Mouse (Mus musculus) heart, adult 11 months (tissue): ENCODE measurements around the gene Rbm20.

Source experiments
- DNase-seq: peaks from one replicate; pipeline ENCODE4 v3.0.0; 2022

Gene Rbm20

DNA sequence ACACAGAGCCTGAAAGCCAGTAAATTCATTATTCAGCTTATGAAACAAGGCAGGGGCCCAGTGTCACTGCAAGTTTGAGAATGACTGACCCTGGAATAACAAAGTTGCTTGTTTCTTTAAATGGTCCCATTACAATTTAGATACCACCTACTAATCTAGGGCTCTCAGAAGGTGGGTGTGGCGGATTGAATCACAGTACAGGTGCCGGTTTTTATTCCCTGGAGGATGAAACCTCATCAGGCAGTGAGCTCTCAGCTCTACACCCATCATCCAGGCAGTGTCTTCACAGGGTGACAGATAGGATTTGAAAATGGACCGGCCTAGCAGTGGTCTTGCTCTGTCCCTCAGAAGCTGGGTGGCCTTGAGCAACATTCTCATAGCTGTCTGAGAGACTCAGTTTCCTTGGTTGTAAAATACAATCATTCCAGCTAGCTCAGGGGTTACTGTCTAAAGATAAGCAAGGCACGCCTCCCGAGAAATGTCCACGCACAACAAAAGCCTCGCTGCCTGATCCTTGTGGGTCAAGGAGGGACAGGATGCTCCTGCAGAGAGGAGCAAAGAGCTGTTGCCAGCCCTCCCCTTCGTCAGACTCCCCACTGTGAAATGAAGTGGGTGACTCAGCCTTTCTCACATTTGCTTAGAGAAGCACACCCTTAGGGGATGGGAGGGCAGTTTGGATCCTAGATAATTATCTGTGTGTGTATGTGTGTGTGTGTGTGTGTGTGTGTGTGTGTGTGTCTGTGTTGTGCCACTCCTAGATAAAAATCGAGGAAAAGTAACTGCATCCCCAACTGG lies 2.8 kb upstream of the Rbm20 start:
- peak; percentile 85 for DNase-seq

DNA sequence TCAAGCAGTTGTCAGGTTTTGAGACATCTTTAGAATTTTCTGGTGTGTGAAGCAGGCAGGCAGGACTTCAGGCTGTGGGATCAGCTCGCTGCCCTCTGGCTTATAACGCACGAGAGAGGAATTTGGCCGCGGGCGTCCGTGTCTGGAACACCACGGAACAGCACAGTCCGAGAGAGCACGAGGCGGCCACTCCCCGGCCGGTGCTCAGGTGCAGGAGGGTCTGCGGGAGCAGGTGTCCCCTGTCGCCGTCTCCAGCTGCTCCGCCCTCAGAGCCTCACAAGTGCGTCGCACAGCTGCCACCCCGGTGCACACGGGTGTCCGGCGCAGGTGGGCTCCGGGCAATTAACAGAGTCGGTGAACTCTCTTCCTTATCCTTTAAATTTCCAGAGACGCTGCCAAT lies 878 bp upstream of the Rbm20 start:
- peak; percentile 92 for DNase-seq

DNA sequence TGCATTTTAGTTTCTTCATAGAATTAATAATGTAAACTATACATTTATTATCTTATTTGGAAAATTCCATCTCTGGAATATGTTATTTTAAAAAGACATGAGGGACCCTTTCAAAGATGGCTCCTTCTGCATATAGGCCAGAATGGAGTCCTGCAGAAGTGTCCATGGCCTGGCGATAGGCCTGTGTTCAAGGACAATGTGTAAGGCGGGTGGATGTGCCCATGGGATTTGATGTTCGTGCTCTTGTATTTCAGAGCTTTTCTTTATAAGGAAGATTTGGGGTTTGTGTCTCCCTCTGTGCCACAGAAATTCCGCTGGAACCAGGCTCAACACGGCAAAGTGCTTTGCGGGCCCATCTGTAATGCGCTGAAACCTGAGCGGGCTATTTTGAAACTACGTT lies 2.1 kb downstream of the Rbm20 start:
- DNase-seq = peak; percentile 86

DNA sequence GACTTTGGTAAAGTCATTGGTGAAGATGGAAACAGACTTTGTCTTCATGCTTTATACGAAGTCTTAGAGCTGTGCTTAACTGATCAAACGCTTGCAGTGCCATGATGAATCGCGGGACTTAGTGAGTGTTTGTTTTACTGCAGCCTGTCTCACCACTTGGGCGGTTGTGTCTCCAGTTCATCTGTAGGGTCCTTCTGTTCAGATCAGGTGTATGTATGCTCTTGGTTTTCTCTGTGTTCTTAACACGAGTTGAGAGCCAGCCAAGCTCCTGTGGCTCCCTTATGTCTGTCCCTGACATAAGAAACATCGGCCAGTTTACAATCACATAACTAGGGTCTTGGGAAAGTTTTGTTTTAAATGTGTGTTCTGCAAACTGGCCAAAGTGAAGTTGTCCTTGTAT lies 2.9 kb downstream of the Rbm20 start:
- DNase-seq = peak; percentile 72

DNA sequence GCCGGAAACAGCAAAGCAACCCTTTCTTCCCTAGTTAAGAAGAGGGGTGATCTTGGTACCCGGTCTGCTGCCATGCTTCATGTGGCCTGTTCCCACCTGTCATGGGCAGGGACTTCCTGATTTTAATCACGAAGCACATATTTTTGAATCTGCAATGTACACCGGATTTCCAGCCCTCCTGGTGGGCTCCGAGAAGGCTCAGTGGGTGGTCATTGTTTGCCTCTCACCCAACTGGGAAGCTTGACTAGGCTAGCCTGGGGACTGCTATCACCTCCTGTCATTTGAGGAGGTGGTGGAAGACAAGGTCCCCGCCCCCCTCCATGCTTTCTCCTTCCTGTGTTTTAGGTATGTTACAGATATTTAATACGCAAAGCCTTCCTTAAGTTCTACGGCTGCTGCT lies 5.3 kb downstream of the Rbm20 start:
- peak; percentile 86 for DNase-seq

DNA sequence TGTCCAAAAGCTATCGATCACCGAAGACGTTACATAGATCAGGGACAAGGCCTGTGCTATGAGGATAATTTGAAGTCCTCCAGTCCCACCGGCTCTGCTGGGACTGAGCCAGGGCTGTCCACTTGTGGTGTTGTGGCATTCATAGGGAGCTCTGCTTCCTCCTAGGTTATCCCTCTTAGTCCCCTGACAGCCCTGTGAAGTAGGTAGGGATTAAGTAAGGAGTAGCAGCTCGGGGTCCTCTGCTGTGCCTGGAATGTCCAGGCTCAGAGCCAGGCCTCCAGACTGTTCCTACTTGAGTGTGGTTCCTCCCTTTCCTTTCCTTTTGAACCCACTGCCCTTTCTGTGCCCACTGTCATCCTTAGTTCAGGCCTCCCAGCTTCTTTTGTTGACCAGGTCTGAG lies 10.5 kb downstream of the Rbm20 start:
- peak; percentile 68 for DNase-seq

DNA sequence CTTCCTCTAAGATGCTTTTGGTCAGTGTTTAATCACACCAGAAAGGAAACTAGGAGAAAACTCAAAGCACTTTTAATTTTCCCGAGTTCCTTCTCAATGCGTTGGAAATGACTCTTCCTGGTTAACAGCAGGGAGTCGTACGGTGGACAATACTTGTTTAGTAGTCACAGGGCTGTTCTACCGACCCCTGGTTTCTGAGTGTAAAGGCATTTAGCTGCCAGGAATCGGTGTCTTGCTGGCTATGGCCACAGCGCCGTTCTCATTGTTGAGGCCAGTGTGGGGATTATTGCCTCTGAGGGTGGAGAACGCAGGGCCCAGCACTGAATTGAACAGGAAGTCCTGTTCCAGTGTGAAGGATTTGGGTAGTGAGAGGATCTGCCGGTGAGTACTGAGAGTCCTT lies 13.7 kb downstream of the Rbm20 start:
- DNase-seq = peak; percentile 79

DNA sequence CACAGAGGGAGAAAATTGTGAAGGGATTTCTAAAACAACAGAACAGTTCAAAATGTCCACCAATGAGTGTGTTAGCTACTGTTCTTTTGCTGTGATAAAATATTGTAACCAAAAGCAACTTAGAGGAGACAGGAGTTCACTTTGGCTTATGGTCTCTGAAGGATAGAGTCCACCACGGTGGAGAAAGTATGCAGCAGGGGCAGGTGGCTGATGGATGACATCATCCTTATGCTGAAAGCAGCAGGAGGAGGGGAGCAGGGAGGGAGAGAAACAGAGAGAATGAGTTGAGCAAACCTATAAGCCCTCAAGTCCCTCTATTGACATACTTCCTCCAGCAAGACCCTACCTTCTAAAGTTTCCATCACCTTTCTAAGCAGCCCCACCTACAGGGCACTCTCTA lies 16.9 kb downstream of the Rbm20 start:
- no peak for DNase-seq

DNA sequence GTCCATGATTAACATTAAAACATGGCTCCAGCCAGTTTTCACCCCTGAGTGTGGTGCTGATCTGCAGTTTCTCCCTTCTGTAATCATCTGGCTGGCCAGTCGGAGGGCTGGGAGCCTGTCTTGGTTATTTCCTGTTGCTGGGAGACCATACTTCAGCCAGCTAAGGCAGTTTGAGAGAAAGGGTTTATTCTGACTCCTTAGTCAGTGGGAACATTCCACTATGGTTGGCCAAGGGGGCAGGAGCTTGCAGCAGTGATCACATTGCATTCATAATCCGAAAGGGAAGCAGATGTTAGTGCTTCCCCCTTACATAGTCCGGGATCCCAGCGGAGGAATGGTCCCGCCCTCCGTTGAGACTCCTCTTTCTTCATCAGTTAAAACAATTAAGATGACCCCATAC lies 19.0 kb downstream of the Rbm20 start:
- DNase-seq = peak; percentile 85

DNA sequence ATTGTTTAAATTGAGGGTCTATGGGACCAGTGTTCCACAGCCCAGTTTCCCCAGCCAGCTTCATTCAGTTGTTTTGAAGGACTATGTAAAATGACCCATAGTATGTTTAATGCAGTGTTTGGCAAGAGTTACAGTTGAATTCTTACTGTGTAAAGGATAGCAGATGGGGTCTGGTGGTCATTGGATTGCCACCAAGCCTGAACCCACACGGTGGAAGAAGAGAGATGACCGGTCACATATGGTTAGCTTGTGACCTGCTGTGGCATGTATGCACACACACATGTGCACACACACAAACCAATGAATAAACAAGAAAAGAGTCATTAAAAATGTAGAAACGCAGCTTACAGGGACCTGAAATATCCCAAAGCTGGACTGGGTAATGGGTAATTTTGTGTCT lies 19.5 kb downstream of the Rbm20 start:
- DNase-seq = peak; percentile 4

DNA sequence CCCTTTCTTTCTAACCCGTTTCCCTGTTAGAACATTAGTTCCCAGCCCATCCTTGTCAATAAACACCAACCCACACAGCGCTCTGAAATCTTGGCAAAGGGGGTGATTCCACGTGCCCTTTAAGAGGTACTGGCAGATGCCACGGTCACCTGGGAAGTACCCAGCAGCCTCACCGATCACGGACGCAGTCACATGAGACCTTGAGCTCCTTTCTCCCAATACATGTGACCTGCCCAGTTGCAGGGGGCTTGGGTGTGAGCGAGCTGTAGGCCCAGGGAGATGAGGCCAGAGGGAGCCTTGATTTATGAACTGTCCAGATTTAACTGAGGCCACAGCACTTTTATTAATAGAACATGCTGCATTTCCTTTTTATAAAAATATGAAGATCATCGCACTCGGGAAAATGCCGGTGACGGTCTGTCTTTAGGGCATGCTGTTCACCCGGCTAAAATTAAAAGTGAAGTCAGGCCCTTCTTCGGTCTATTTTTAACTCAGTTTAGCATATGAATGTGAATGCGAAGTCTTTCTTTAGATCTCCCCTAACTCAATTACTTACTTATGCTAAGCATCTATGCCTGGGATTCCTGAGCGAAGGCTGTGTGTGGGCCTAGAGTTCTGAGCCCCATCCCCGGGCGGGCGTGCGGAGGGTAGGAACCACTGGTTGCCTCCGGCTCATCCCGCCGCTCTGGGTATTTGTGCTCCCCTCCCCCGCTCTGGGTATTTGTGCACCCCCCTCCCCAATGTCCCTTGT lies 20.4 kb downstream of the Rbm20 start:
- peak; percentile 98 for DNase-seq

DNA sequence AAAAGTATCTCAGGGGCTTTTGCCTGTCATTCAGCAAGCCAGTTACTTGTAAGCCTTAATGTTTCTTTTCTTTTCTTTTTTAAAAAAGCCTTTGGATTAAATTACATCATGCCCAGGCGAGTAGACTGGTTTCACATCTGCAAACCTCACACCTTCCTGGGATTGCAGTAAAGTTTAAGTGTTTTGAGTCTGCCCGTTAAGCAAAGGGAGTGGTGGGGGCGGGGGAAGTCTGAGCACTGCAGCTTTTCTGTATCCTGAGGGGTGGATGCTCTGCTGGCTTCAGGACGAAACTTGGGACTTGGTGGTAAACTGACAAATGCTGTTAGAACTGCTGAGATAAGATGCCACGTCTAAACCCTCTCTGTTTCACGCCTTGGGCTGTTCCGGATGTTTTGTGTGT lies 22.6 kb downstream of the Rbm20 start:
- DNase-seq = peak; percentile 62

DNA sequence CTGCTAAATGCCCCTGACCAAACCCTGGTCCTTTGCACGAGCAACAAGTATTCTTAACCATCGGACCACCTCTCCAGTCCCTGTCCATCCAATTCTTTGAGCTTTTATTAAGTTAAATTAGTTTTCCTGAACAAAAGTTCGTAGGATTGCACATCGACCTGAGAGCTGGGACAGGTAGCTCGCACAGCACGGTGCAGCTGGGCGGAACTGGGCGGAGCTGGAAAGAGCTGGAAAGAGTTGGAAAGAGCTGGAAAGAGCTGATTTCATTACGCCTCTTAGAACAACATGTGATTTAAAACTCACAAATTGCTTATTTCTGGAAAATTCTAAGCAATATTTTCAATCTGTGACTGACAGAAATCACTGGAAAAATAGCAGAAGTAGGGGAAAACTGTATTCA lies 24.3 kb downstream of the Rbm20 start:
- DNase-seq = no peak

DNA sequence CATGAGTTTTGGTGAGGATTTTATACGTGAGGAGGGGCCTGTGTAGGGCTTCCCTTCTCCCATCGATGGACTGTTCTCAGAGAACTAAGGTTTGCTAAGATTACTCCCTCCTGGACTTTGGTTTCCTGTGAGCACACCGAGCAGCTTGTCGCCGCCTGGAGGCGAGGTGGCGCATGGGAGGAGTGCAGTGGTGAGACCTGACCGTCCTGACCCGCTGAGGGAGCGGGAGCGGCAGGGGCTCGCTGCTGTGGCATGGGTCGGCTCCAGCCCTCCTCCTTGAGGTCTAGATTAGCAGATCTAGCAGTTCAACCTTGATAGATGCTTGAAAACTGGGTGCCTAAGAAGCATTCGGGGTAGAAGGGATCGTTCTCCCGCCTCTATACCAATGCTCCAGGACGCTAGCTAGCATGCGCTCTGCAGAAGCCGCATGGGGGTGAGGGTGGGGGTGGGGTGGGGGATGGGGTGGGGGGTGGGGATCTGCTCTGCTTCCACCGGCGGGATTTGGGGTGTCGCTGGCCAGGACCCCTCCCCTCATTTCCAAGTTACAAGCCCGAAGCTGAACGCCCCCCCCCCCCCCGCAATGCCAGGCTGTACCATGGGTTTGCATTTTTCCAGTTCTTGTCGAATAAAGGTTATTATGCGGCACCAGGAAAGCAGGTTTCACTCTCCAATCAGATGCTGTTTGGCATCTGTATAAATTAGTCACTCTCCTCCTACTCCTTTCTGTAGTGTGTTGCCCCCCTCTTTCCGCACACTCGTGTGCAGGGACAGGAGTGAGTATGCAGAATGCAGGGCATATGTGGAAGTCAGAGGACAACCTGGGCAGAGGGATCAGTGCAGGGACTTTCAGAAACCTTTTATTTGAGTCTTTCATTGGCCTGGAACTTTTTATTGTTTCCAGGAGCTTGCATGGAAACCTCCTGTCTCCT lies 28.1 kb downstream of the Rbm20 start:
- peak; percentile 90 for DNase-seq

DNA sequence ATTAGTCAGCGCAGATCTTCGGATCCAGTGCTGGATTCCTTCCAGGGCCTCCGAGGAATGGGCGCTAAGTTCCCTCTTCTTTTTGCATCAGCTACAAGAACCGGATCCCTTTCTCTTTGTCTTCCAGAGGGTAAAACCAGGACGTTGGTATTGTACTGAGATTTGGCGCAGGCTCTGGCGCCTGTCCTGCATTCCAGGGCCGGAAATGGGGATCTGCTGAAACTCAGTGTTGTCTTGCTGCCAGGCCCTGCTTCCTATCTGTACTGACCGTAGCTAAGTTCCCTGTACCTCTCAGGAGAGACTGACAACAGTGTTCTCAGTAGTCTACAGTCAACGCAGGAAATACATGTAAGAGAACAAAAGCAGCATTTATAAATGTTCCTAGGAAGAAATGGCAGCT lies 31.3 kb downstream of the Rbm20 start:
- DNase-seq = peak; percentile 96

DNA sequence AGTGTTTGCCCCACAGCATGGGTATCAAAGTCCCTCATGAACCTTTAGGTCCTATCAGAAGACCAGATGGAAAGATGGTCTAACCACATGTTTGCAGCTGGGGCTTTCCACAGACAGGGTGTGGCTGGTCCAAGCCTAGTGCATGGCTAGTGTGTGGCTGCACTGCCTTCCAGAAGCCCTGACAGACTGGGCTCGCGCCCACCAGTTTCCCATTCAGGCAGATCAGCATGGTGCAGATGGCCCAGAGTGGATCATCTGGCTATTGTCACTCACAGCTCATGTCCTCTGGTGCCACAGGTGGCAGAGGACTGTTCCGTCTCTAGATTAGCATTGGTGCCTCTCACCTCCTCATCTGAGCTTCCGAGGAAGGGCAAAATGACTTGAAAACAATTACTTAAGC lies 33.8 kb downstream of the Rbm20 start:
- DNase-seq = peak; percentile 96

DNA sequence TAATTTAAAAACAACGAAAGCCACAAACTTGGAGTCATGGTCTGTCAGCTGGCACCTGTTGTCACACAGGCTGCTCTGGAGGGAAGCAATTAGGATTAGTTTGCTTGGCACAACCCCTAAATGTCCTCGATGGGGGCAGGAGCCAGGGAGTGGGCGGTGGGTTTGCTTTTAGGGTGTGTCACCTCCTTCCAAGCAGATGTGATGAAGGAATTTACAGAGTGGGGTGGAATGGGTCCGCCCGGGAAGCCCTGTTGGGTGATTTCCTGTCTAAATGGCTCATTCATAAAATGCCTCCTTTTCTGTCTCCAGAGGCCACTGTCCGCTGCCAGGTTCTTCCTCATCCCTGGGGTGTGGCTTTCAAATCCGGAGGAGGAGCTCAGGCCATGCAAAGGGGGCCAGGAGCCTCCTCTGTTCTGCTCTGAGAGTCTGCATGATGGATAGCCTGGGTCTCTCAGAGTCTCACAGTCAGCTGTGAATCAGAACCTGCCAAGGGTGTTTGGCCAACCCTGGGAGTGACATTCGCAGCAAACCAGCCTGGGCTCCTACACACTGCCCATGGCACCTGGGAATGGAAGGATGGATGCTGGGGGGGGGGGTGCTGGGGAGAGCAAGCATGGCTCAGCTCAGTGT lies 34.3 kb downstream of the Rbm20 start:
- DNase-seq = peak; percentile 94

DNA sequence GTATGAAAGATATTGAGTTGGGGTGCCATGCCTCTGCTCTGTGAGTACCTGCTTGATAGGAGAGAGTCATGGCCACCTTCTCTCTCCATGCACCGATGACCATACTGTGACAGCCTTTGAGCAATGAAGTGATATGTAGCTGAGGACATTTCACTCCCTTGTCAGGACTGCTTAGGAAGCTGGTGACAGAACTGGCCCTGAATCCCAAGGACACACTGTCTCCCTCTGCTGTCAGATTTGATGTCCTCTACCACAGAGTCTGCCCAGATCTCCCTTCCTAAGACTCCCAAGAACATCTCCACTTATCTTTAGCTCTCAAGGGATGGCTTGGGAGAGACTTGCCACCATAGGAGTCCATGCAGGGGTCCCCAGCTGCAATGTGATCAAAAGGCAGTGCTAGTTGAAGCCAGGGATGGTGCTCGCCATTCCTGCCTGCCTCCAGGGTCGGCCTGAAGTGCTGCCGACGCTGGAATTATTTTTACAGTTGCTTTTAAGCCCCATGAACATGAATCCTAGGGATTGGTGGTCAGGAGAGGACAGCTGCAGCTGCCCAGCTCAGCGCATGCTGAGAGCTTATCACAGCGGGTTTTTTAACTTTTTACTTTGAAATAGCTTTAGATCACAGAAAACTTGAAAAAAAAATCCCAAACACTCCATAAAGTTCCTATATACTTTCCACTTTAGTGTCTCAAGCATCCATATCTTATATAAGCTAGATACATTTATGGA lies 35.4 kb downstream of the Rbm20 start:
- peak; percentile 90 for DNase-seq

DNA sequence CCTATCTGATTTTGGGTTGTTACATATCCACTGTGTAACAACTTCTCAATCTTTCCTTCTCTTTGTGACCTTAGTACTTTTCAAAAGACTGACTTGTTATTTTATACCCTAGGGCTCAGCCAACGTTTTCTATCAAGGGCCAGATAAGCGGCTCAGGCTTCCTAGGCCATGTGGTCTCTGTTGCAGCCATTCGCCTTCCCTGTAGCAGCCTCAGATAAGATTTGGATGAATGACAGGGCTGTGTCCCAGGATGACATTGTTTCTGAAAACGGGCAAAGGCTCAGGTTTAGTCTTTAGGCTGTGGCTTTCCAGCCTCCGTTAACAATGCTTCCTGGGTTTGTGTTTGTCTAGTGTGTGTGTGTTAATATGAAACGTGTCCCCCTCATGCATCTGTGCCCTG lies 36.3 kb downstream of the Rbm20 start:
- DNase-seq = peak; percentile 97

DNA sequence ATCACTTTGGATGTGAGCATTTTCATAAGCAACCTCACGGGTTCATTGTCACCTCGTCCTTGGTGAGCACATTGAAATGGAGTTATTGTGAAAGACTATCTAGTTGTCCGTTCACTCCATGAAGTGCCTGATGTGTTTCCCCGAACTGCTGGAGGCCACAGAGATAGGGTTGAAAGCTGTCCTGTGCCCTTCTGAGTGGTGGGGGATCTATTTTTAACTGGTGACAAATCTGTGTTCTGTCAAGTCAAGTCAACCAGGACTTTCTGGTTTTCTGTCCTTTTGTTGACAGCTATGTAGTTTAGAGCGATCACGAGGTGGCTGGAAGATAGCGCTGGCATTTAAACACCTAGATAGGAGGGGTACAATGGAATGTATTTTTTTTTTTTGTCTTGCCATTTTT lies 39.4 kb downstream of the Rbm20 start:
- DNase-seq = peak; percentile 97

DNA sequence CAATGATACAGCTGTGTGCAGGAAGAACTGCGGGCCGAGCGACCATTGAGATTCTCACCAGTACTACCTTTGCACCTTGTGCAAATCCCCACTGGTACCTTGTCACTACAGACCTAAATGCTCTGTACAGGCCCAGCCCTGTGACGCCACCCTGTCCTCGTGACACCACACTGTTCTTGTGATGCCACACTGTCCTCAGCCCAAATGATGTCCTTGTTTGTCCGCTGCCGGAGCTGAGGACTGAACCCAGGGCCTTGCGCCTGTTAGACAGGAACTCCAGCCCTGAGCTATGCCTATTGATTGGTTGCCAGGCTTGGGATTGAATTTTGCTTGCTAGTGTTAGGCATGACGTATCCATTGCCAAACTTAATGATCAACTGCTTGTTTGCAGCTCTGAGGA lies 40.3 kb downstream of the Rbm20 start:
- DNase-seq = peak; percentile 90

DNA sequence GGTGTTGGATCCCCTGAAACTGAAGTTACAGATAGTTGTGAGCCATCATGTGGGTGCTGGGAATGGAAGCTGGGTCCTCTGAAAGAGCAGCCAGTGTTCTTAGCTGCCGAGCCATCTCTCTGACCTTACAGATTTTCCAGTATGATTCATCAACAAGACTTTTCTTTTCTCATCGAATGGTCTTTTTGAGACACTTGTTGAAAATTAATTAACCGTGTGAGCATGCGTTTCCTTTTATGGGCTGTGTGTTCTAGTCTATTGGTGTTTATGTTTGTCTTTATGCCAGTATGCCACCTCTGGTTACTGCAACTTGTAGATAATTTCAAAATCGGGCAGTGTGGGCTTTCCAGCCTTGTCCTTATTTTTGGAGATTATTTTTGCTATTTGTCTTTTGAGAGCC lies 45.1 kb downstream of the Rbm20 start:
- no peak for DNase-seq
